27 mouse cellular contexts compared by ENCODE assay signal in the genomic region with DNA sequence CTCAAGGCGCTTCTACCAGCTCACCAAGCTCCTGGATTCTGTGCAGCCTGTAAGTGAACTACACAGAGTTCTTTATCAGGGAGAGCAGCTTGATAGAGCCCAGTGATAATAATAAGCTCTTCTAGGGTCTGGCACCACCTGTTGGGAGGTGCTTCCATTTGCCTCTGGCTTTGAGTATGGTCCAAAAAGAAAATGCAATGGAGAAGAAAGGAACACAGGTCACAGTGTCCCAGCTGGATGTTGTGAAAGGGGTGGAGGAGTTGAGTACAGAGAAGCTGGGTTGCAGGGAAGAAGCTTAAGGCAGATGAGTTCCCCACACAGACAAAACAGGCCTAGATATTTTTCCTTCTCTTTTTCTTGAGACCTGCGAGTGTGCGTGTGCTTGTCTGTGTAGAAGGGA.
"Had no signal": no experiment of that assay in that cellular context is flagged by ENCODE, and none has a peak within 500 bp of the region (broad histone marks: within the 10 kb centered on the region; RNA-seq: fewer than 3 reads in every experiment).

No protein-coding gene starts in this region.

- H3K4me1 ChIP-seq: embryonic facial prominence, embryonic 10.5 days; embryonic facial prominence, embryonic 12.5 days; embryonic facial prominence, embryonic 13.5 days; embryonic facial prominence, embryonic 15.5 days; forebrain, embryonic 10.5 days; forebrain, embryonic 12.5 days; forebrain, embryonic 13.5 days; forebrain, embryonic 15.5 days; heart, embryonic 10.5 days had no signal

- H3K9me3 ChIP-seq: embryonic facial prominence, embryonic 10.5 days; embryonic facial prominence, embryonic 12.5 days; embryonic facial prominence, embryonic 13.5 days; embryonic facial prominence, embryonic 15.5 days; forebrain, embryonic 10.5 days; forebrain, embryonic 12.5 days; forebrain, embryonic 13.5 days; forebrain, embryonic 15.5 days; heart, embryonic 10.5 days had no signal

- DNase-seq: cerebellum, adult 9-11 months; cerebellum, postnatal 10 days; cerebellum, postnatal 14 days; cerebellum, postnatal 25 days; cerebellum, postnatal 36 days; embryo, embryonic 11 days; forebrain, postnatal 0 days; gastrocnemius, adult 2 months; gastrocnemius, postnatal 10 days; gastrocnemius, postnatal 14 days; gastrocnemius, postnatal 25 days; gastrocnemius, postnatal 36 days; heart, adult 11 months; heart, adult 18-20 months; heart, adult 2 months had no signal

- H3K36me3 ChIP-seq: embryonic facial prominence, embryonic 10.5 days; embryonic facial prominence, embryonic 12.5 days; embryonic facial prominence, embryonic 13.5 days; embryonic facial prominence, embryonic 15.5 days; forebrain, embryonic 10.5 days; forebrain, embryonic 12.5 days; forebrain, embryonic 15.5 days; heart, embryonic 10.5 days had no signal

- H3K27ac ChIP-seq: embryonic facial prominence, embryonic 10.5 days; embryonic facial prominence, embryonic 12.5 days; embryonic facial prominence, embryonic 13.5 days; embryonic facial prominence, embryonic 15.5 days; forebrain, embryonic 10.5 days; forebrain, embryonic 12.5 days; forebrain, embryonic 13.5 days; forebrain, embryonic 15.5 days; gastrocnemius, adult 2 months; heart, adult 2 months; heart, embryonic 10.5 days had no signal

- H3K4me3 ChIP-seq: embryonic facial prominence, embryonic 10.5 days; embryonic facial prominence, embryonic 12.5 days; embryonic facial prominence, embryonic 13.5 days; embryonic facial prominence, embryonic 15.5 days; erythroblast, embryonic 14.5 days; forebrain, embryonic 10.5 days; forebrain, embryonic 12.5 days; forebrain, embryonic 13.5 days; forebrain, embryonic 15.5 days; gastrocnemius, adult 2 months; heart, adult 2 months; heart, embryonic 10.5 days had no signal

- H3K27me3 ChIP-seq: forebrain, embryonic 12.5 days; forebrain, embryonic 13.5 days; forebrain, embryonic 15.5 days had no signal

- ATAC-seq: forebrain, embryonic 13.5 days; forebrain, embryonic 14.5 days; forebrain, embryonic 15.5 days; forebrain, embryonic 16.5 days; forebrain, postnatal 0 days had no signal
